Mouse (Mus musculus): ENCODE data around the gene Dclk2. TPM values are rescaled to one million over a fixed set of nuclear protein-coding genes. Genes with fewer than 3 reads are reported as not detected.

Dclk2 gene
- polyA plus RNA-seq, 1 experiment from 2014 or later = 4.2 TPM

GRCm38 (mm10) chr3:86852867-86853266, 67.8 kb downstream of the Dclk2 start:
- Histone ChIP-seq H3K4me1 (ENCODE audit: control insufficient read depth, insufficient read depth, low read length) (0 out of 2 replicates have a peak, but pooled peaks cover 6% of the 10 kb centered on the region), H3K9ac (ENCODE audit: low read depth, low read length) (no peak overlapping the region), H3K27ac (ENCODE audit: low read length) (no peak overlapping the region), H3K36me3 (ENCODE audit: control insufficient read depth, insufficient read depth, low read length) (no peaks in the 10 kb centered on the region), H3K4me2 (ENCODE audit: low read depth, low read length) (no peak overlapping the region), H3K27me3 (replicated peaks; ENCODE audit: control insufficient read depth, insufficient read depth, low read length) (no peaks in the 10 kb centered on the region), H3K9me3 (ENCODE audit: control insufficient read depth, low read length) (no peaks in the 10 kb centered on the region), H3K4me3 (ENCODE audit: low read length) (no peak overlapping the region)
- WGBS = 60% methylated on average over 3 of the region's 3 CpGs
- ATAC-seq = no peak

DNA sequence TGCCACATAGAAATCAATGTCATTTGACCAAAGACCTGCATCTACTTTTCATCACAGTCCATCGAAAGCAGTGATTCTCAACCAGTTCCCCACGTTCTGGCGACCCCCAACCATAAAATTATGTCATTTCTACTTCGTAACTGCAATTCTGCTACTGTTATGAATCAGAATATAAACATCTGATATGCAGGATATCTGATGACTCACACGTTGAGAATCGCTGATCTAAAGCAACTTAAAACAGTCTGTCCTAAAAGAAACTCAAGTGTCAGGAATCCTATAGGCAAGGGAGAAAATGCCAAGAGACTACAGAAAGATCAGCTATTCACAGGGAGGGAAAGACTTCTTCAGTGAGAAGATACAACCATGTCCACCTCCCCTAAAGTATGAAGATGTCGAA, 69.5 kb downstream of the Dclk2 start:
- WGBS = 74% methylated on average over 7 of the region's 7 CpGs
- no peak for ATAC-seq
- Histone ChIP-seq H3K4me3 (ENCODE audit: low read length) (no peak overlapping the region), H3K9ac (ENCODE audit: low read depth, low read length) (no peak overlapping the region), H3K27ac (ENCODE audit: low read length) (no peak overlapping the region), H3K36me3 (ENCODE audit: control insufficient read depth, insufficient read depth, low read length) (no peaks in the 10 kb centered on the region), H3K9me3 (ENCODE audit: control insufficient read depth, low read length) (no peaks in the 10 kb centered on the region), H3K27me3 (replicated peaks; ENCODE audit: control insufficient read depth, insufficient read depth, low read length) (no peaks in the 10 kb centered on the region), H3K4me1 (ENCODE audit: control insufficient read depth, insufficient read depth, low read length) (0 out of 2 replicates have a peak, but pooled peaks cover 6% of the 10 kb centered on the region), H3K4me2 (ENCODE audit: low read depth, low read length) (no peak overlapping the region)

GRCm38 (mm10) chr3:86850394-86851030, 70.1 kb downstream of the Dclk2 start:
- H3K4me1 ChIP-seq (ENCODE audit: control insufficient read depth, insufficient read depth, low read length) = 0 out of 2 replicates have a peak, but pooled peaks cover 6% of the 10 kb centered on the region
- H3K4me3 ChIP-seq (ENCODE audit: low read length) = no peak overlapping the region
- no peaks in the 10 kb centered on the region for H3K9me3 ChIP-seq (ENCODE audit: control insufficient read depth, low read length)
- no peaks in the 10 kb centered on the region for H3K36me3 ChIP-seq (ENCODE audit: control insufficient read depth, insufficient read depth, low read length)
- ATAC-seq = no peak
- 68% methylated on average over 10 of the region's 10 CpGs for whole genome bisulfite sequencing
- H3K9ac ChIP-seq (ENCODE audit: low read depth, low read length) = no peak overlapping the region
- H3K4me2 ChIP-seq (ENCODE audit: low read depth, low read length) = no peak overlapping the region
- H3K27ac ChIP-seq (ENCODE audit: low read length) = no peak overlapping the region
- H3K27me3 ChIP-seq (replicated peaks; ENCODE audit: control insufficient read depth, insufficient read depth, low read length) = no peaks in the 10 kb centered on the region

- Histone ChIP-seq H3K4me3 (ENCODE audit: low read length) (no peak overlapping the region), H3K4me2 (ENCODE audit: low read depth, low read length) (no peak overlapping the region), H3K36me3 (ENCODE audit: control insufficient read depth, insufficient read depth, low read length) (no peaks in the 10 kb centered on the region), H3K4me1 (ENCODE audit: control insufficient read depth, insufficient read depth, low read length) (0 out of 2 replicates have a peak, but pooled peaks cover 6% of the 10 kb centered on the region), H3K27me3 (replicated peaks; ENCODE audit: control insufficient read depth, insufficient read depth, low read length) (no peaks in the 10 kb centered on the region), H3K9me3 (ENCODE audit: control insufficient read depth, low read length) (no peaks in the 10 kb centered on the region), H3K9ac (ENCODE audit: low read depth, low read length) (no peak overlapping the region), H3K27ac (ENCODE audit: low read length) (no peak overlapping the region)
- no peak for ATAC-seq
- WGBS = 88% methylated on average over 2 of the region's 2 CpGs
Observed at GRCm38 (mm10) chr3:86849337-86849736, 71.3 kb downstream of the Dclk2 start.

GRCm38 (mm10) chr3:86847536-86847935, 73.1 kb downstream of the Dclk2 start:
- Histone ChIP-seq H3K4me1 (ENCODE audit: control insufficient read depth, insufficient read depth, low read length) (0 out of 2 replicates have a peak, but pooled peaks cover 6% of the 10 kb centered on the region), H3K9ac (ENCODE audit: low read depth, low read length) (no peak overlapping the region), H3K4me3 (ENCODE audit: low read length) (no peak overlapping the region), H3K27me3 (replicated peaks; ENCODE audit: control insufficient read depth, insufficient read depth, low read length) (no peaks in the 10 kb centered on the region), H3K27ac (ENCODE audit: low read length) (no peak overlapping the region), H3K9me3 (ENCODE audit: control insufficient read depth, low read length) (no peaks in the 10 kb centered on the region), H3K36me3 (ENCODE audit: control insufficient read depth, insufficient read depth, low read length) (no peaks in the 10 kb centered on the region), H3K4me2 (ENCODE audit: low read depth, low read length) (no peak overlapping the region)
- ATAC-seq = no peak
- WGBS = 84% methylated on average over 2 of the region's 2 CpGs

GRCm38 (mm10) chr3:86846036-86846435, 74.6 kb downstream of the Dclk2 start:
- no peaks in the 10 kb centered on the region for H3K27me3 ChIP-seq (replicated peaks; ENCODE audit: control insufficient read depth, insufficient read depth, low read length)
- H3K4me2 ChIP-seq (ENCODE audit: low read depth, low read length) = no peak overlapping the region
- no peak overlapping the region for H3K4me3 ChIP-seq (ENCODE audit: low read length)
- no peak overlapping the region for H3K27ac ChIP-seq (ENCODE audit: low read length)
- H3K9me3 ChIP-seq (ENCODE audit: control insufficient read depth, low read length) = no peaks in the 10 kb centered on the region; the same call in 1 of the 2 replicates
- H3K4me1 ChIP-seq (ENCODE audit: control insufficient read depth, insufficient read depth, low read length) = 0 out of 2 replicates have a peak, but pooled peaks cover 6% of the 10 kb centered on the region
- WGBS = 42% methylated on average over 4 of the region's 4 CpGs
- no peak for ATAC-seq
- H3K36me3 ChIP-seq (ENCODE audit: control insufficient read depth, insufficient read depth, low read length) = no peaks in the 10 kb centered on the region
- no peak overlapping the region for H3K9ac ChIP-seq (ENCODE audit: low read depth, low read length)

GRCm38 (mm10) chr3:86845578-86845977, 75.1 kb downstream of the Dclk2 start:
- no peak for ATAC-seq
- Histone ChIP-seq H3K4me1 (ENCODE audit: control insufficient read depth, insufficient read depth, low read length) (0 out of 2 replicates have a peak, but pooled peaks cover 3% of the 10 kb centered on the region), H3K27ac (ENCODE audit: low read length) (no peak overlapping the region), H3K9ac (ENCODE audit: low read depth, low read length) (no peak overlapping the region), H3K9me3 (ENCODE audit: control insufficient read depth, low read length) (no peaks in the 10 kb centered on the region; the same call in 1 of the 2 replicates), H3K4me2 (ENCODE audit: low read depth, low read length) (no peak overlapping the region), H3K27me3 (replicated peaks; ENCODE audit: control insufficient read depth, insufficient read depth, low read length) (no peaks in the 10 kb centered on the region), H3K4me3 (ENCODE audit: low read length) (no peak overlapping the region), H3K36me3 (ENCODE audit: control insufficient read depth, insufficient read depth, low read length) (no peaks in the 10 kb centered on the region)
- WGBS = 89% methylated on average over 1 of the region's 1 CpGs

DNA sequence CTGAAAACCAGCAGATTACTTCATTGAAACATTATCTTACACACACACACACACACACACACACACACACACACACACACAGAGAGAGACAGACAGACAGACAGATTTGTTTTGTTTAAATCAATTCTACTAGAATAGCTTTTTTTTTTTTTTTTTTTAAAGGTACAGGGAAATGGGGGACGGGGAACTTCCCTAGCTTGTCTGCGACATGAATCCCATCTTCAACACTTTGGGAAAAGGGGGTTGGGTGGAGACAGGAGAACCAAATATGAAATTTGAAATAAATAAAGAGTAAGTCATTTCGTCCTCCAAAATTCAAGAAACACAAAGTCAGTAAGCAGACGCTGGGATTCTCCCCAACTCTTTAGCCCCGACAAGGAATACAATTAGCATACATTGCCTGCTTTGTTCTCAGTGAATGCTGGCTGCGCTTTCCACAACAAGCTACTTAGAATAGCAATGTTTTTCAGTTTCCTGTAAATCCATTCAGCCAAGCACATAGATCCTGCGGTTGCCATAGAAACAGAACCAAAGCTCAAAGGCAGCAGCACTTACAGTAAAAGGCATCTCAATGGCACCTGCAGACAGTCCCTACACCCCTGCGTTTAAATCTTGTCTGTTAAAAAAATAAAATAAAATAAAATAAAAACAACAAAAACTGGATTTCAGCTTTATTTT, 75.7 kb downstream of the Dclk2 start:
- H3K4me3 ChIP-seq (ENCODE audit: low read length) = no peak overlapping the region
- WGBS = 21% methylated on average over 8 of the region's 8 CpGs
- no peaks in the 10 kb centered on the region for H3K36me3 ChIP-seq (ENCODE audit: control insufficient read depth, insufficient read depth, low read length)
- no peak for ATAC-seq
- H3K27me3 ChIP-seq (replicated peaks; ENCODE audit: control insufficient read depth, insufficient read depth, low read length) = no peaks in the 10 kb centered on the region
- H3K4me2 ChIP-seq (ENCODE audit: low read depth, low read length) = no peak overlapping the region
- no peak overlapping the region for H3K27ac ChIP-seq (ENCODE audit: low read length)
- H3K9me3 ChIP-seq (ENCODE audit: control insufficient read depth, low read length) = no peaks in the 10 kb centered on the region; the same call in 1 of the 2 replicates
- no peak overlapping the region for H3K9ac ChIP-seq (ENCODE audit: low read depth, low read length)
- no peaks in the 10 kb centered on the region for H3K4me1 ChIP-seq (ENCODE audit: control insufficient read depth, insufficient read depth, low read length)

- H3K9ac ChIP-seq (ENCODE audit: low read depth, low read length) = no peak overlapping the region
- no peak for ATAC-seq
- H3K4me2 ChIP-seq (ENCODE audit: low read depth, low read length) = no peak overlapping the region
- WGBS = 94% methylated on average over 2 of the region's 2 CpGs
- H3K4me1 ChIP-seq (ENCODE audit: control insufficient read depth, insufficient read depth, low read length) = no peaks in the 10 kb centered on the region
- no peaks in the 10 kb centered on the region; the same call in 1 of the 2 replicates for H3K9me3 ChIP-seq (ENCODE audit: control insufficient read depth, low read length)
- H3K27me3 ChIP-seq (replicated peaks; ENCODE audit: control insufficient read depth, insufficient read depth, low read length) = no peaks in the 10 kb centered on the region
- no peak overlapping the region for H3K27ac ChIP-seq (ENCODE audit: low read length)
- no peaks in the 10 kb centered on the region for H3K36me3 ChIP-seq (ENCODE audit: control insufficient read depth, insufficient read depth, low read length)
- H3K4me3 ChIP-seq (ENCODE audit: low read length) = no peak overlapping the region
Observed at GRCm38 (mm10) chr3:86842461-86842860, 78.2 kb downstream of the Dclk2 start.
